Mouse (Mus musculus) lung, embryonic 16.5 days (tissue): ENCODE measurements around the gene Syce2. TPM values are rescaled to one million over a fixed set of nuclear protein-coding genes. Genes with fewer than 3 reads are reported as not detected.

Experiments used
- ATAC-seq: fragments of 200-750 bp; cut with Nextera tagmentation; 2 replicates; pipeline ENCODE4 v1.8.0; 2017; ENCODE audit warnings: low read depth, mild to moderate bottlenecking, moderate library complexity
- H3K27ac ChIP-seq: fragments of 300-500 bp; sonication (generic); 2 replicates; pipeline ENCODE4 v1.5.1; 2014; ENCODE audit warnings: mild to moderate bottlenecking, control low read depth, low read length
- H3K27me3 ChIP-seq: fragments of 300-500 bp; sonication (generic); 2 replicates; pipeline ENCODE4 v1.6.1; 2014; ENCODE audit warnings: low read depth, low read length, mixed read lengths; ENCODE audit not compliant: control insufficient read depth, insufficient read depth
- H3K36me3 ChIP-seq: fragments of 300-500 bp; sonication (generic); 2 replicates; pipeline ENCODE4 v1.6.1; 2014; ENCODE audit warnings: low read length; ENCODE audit not compliant: control insufficient read depth, insufficient read depth
- H3K4me1 ChIP-seq: fragments of 300-500 bp; sonication (generic); replicated peaks from 2 replicates; pipeline ENCODE4 v1.6.1; 2014; ENCODE audit warnings: low read length, mixed read lengths; ENCODE audit not compliant: control insufficient read depth, insufficient read depth
- H3K4me2 ChIP-seq: fragments of 300-500 bp; sonication (generic); 2 replicates; pipeline ENCODE4 v1.6.1; 2014; ENCODE audit warnings: low read depth, low read length, control low read depth
- H3K4me3 ChIP-seq: fragments of 300-500 bp; sonication (generic); 2 replicates; pipeline ENCODE4 v1.5.1; 2014; ENCODE audit warnings: mild to moderate bottlenecking, low read length, control low read depth
- H3K9ac ChIP-seq: fragments of 300-500 bp; sonication (generic); 2 replicates; pipeline ENCODE4 v1.6.1; 2014; ENCODE audit warnings: low read length, control low read depth
- H3K9me3 ChIP-seq: fragments of 300-500 bp; sonication (generic); 2 replicates; pipeline ENCODE4 v1.6.1; 2016; ENCODE audit warnings: low read length; ENCODE audit not compliant: control insufficient read depth
- WGBS: fragments of 180-500 bp; shearing (Covaris S2); extraction: QIAGEN DNeasy Blood & Tissue Kit; methylation state at CpG from one replicate; pipeline ENCODE4 v1.1.7; 2014; 5-methylcytosine and 5-hydroxymethylcytosine counted together
- polyA plus RNA-seq: library from polyadenylated mRNA; unstranded; fragments of >200 nt; fragmentation: Nextera tagmentation; extraction: Ambion mirVana; gene quantifications from 2 replicates; pipeline ENCODE4 v1.2.1, GENCODE M21; 2015

Gene Syce2
- polyA plus RNA-seq, 1 experiment from 2014 or later = 59.6 TPM

DNA sequence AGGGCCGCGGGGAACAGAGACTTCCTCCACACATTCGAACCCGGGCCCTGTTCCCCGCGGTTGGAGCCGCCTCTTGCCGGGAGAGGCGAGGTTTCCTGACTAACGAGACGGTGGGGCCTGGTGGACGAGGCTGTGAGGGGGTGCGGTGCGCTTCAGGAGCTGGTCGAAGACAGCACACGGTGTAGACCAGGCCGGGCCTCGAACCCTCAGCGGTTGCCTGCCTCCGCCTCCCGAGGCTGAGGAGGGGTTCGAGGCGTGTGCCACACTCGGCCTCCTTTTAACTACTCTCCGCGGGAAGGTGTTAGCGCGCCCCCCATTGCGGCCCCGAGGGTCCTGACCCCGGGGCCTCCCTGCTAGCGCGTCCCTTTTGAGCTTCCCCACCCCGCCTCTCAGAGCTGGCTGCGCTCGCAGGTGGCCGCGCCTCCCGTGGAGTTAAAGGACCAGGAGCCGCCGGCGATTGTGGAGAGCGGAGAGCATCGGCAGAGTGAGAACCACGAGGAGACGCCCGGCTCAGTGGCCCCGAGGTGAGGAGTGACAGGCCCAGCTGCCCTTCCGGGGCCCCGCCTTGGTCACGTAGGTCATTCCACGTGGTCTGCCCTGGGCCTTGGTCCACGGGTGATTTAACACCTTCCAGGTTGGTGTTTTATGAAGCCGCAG lies 526 bp downstream of the Syce2 start:
- Histone ChIP-seq H3K27ac (no peak overlapping the region), H3K9me3 (no peaks in the 10 kb centered on the region), H3K4me1 (peaks cover 11% of the 10 kb centered on the region), H3K4me2 (peak overlapping the region; percentile 99), H3K36me3 (peaks cover 12% of the 10 kb centered on the region), H3K9ac (peak overlapping the region; percentile 75), H3K4me3 (peak overlapping the region; percentile 57), H3K27me3 (no peaks in the 10 kb centered on the region)
- ATAC-seq = peak; percentile 65
- WGBS = 2% methylated on average over 48 of the region's 54 CpGs

DNA sequence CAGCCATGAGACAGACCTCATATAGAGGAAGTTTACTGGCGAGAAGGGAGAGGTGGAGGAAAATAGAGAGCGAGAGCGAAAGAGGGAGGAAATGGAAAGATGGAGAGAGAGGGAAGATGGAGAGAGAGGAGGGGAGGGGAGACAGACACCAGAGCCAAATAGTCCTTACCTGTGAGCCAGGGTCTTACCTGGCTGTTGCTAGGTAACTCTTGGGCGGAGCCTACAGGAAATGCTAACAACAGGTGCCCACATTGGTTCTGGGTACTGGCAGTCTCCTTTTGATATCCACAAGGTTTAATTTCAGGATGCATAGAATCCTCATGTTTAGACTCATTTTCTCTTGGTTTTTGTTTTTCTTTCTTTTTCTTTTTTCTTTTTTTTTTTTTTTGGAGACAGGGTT lies 1.1 kb downstream of the Syce2 start:
- Histone ChIP-seq H3K9me3 (no peaks in the 10 kb centered on the region), H3K36me3 (peaks cover 7% of the 10 kb centered on the region; the same call in 1 of the 2 replicates), H3K27ac (no peak overlapping the region), H3K4me2 (peak overlapping the region; percentile 99), H3K27me3 (no peaks in the 10 kb centered on the region), H3K9ac (peak overlapping the region; percentile 75; the same call in 1 of the 2 replicates), H3K4me1 (peaks cover 11% of the 10 kb centered on the region), H3K4me3 (peak overlapping the region; percentile 57)
- no peak for ATAC-seq
- 59% methylated on average over 4 of the region's 4 CpGs for WGBS

GRCm38 (mm10) chr8:84874339-84874738 lies 2.4 kb downstream of the Syce2 start:
- Histone ChIP-seq H3K27ac (no peak overlapping the region), H3K36me3 (no peaks in the 10 kb centered on the region), H3K9me3 (no peaks in the 10 kb centered on the region), H3K4me2 (no peak overlapping the region), H3K4me3 (no peak overlapping the region), H3K27me3 (no peaks in the 10 kb centered on the region), H3K9ac (no peak overlapping the region), H3K4me1 (peaks cover 11% of the 10 kb centered on the region)
- no peak for ATAC-seq
- 79% methylated on average over 3 of the region's 3 CpGs for WGBS

GRCm38 (mm10) chr8:84877297-84878035 lies 5.6 kb downstream of the Syce2 start:
- ATAC-seq = no peak
- Histone ChIP-seq H3K27me3 (no peaks in the 10 kb centered on the region), H3K4me1 (peaks cover 6% of the 10 kb centered on the region), H3K9ac (no peak overlapping the region), H3K9me3 (no peaks in the 10 kb centered on the region), H3K4me2 (no peak overlapping the region), H3K4me3 (no peak overlapping the region), H3K27ac (no peak overlapping the region), H3K36me3 (no peaks in the 10 kb centered on the region)
- WGBS = 67% methylated on average over 3 of the region's 3 CpGs

DNA sequence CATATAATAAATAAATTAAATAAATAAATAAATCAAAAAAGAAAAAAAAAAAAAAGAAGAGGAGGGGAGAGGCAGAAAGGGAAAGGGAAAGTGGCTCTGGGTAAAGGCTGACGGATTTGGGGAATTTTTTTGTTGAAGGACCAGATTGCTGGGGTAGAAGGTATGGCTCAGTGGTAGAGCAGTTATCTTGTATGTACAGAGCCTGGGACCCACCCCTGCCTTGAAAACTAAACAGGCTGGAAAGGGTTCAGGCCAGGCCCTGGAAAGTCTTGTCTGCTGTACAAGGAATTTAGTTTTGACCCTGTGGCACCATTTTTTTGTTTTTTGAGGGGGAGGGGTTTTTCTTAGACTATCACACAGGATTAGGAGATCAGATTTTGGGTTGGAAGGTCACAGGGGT lies 7.0 kb downstream of the Syce2 start:
- no peak overlapping the region for H3K4me2 ChIP-seq
- H3K27ac ChIP-seq = no peak overlapping the region
- ATAC-seq = no peak
- 89% methylated on average over 1 of the region's 1 CpGs for WGBS
- H3K9me3 ChIP-seq = no peaks in the 10 kb centered on the region
- no peak overlapping the region for H3K9ac ChIP-seq
- H3K4me1 ChIP-seq = no peaks in the 10 kb centered on the region
- H3K36me3 ChIP-seq = no peaks in the 10 kb centered on the region
- no peaks in the 10 kb centered on the region for H3K27me3 ChIP-seq
- H3K4me3 ChIP-seq = no peak overlapping the region

DNA sequence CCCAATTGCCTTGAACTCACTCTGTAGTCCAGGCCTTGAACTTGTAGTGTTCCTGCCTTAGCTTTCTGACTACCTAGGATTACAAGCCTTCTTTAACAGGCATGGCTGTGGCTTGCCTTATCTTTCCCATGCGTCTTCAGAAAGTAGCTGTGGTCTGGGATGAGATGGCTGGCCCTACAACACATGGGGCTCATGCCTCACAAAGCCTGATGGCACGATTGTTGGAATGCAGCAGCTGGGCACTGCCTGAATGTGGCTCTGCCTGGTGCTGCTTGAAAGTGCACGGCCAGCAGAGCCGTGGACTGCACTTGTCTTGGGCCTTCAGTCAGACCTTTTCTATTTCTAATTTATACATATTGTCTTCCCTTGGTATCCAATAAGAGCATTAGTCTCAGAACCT lies 12.8 kb downstream of the Syce2 start:
- no peak overlapping the region for H3K4me3 ChIP-seq
- peaks cover 16% of the 10 kb centered on the region for H3K36me3 ChIP-seq
- no peak overlapping the region for H3K9ac ChIP-seq
- no peak overlapping the region for H3K27ac ChIP-seq
- no peak for ATAC-seq
- no peaks in the 10 kb centered on the region for H3K27me3 ChIP-seq
- H3K4me1 ChIP-seq = no peaks in the 10 kb centered on the region
- 83% methylated on average over 4 of the region's 4 CpGs for WGBS
- H3K4me2 ChIP-seq = no peak overlapping the region
- no peaks in the 10 kb centered on the region for H3K9me3 ChIP-seq

- Histone ChIP-seq H3K4me3 (no peak overlapping the region), H3K9ac (no peak overlapping the region), H3K27me3 (no peaks in the 10 kb centered on the region), H3K27ac (no peak overlapping the region), H3K4me1 (peaks cover 8% of the 10 kb centered on the region), H3K4me2 (no peak overlapping the region), H3K36me3 (peaks cover 16% of the 10 kb centered on the region), H3K9me3 (no peaks in the 10 kb centered on the region)
- 89% methylated on average over 3 of the region's 3 CpGs for WGBS
- no peak for ATAC-seq
These were observed 16.4 kb downstream of the Syce2 start for GRCm38 (mm10) chr8:84888280-84888679.

DNA sequence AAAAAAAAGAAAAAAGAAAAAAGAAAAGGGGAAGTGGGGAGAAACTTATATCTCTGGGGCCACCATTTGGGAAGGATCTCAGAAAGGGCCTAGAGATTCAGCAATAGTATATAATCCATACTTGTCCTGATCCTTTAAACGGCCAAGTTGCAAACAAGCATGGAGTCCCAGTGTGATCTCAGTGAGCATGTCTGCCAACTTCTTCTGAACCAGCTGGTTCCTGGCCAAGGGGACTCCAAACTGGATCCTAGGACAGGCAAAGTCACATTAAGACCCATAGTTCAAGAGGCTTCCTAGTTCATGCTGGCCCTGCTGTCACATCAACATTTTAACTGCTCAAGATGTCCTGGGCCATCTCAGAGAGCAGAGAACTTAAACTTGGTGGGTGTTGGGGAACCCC lies 17.2 kb downstream of the Syce2 start:
- no peaks in the 10 kb centered on the region for H3K9me3 ChIP-seq
- H3K27me3 ChIP-seq = no peaks in the 10 kb centered on the region
- peaks cover 8% of the 10 kb centered on the region for H3K4me1 ChIP-seq
- ATAC-seq = no peak
- H3K4me2 ChIP-seq = no peak overlapping the region
- no peak overlapping the region for H3K27ac ChIP-seq
- no peak overlapping the region for H3K4me3 ChIP-seq
- WGBS = 77% methylated on average over 1 of the region's 1 CpGs
- H3K9ac ChIP-seq = no peak overlapping the region
- peaks cover 16% of the 10 kb centered on the region for H3K36me3 ChIP-seq

DNA sequence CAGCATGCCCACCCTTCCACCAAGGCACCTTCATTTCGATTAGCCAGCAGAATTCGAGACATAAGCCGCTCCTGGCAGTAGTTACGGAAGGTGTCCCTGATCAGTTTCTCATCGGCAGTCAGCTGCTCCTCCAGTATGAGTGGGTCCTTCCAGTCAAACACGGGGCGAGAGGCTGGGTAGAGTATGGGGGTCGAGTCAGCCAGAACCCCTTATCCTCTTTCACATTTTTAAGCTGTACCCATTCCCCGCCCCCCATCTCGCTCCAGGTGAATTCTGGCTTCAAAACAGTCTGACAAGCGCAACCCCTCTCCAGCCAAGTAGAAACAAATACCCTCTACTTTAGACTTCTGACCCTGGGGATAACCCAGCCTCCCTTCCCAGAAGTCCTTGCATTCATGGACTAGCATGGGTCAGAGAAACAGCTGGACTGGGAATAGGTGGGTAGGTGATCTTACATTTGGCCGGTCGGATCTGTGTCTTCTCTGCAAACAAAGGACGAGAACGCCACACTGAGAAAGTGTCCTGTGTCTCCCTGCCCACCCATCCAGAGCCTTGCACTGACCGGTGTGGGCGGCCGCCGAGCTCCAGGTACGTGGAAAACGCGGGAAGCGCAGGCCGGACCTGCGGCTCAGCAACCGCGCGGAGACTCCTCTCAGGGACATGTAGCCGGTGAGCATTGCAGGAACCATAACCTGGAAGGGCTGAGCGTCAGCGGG lies 21.2 kb downstream of the Syce2 start:
- Histone ChIP-seq H3K4me1 (peaks cover 8% of the 10 kb centered on the region), H3K27ac (no peak overlapping the region), H3K36me3 (peaks cover 4% of the 10 kb centered on the region; the same call in 1 of the 2 replicates), H3K4me3 (peak overlapping the region; percentile 88), H3K27me3 (no peaks in the 10 kb centered on the region), H3K4me2 (peak overlapping the region; percentile 88), H3K9me3 (no peaks in the 10 kb centered on the region), H3K9ac (peak overlapping the region; percentile 79)
- 0 out of 2 replicates have a peak, but pooled peaks have one; percentile 2 for ATAC-seq
- 7% methylated on average over 31 of the region's 31 CpGs for WGBS
